Mouse (Mus musculus) hindbrain, embryonic 11.5 days (tissue): ENCODE results near the gene Dnah5. TPM values are rescaled to one million over a fixed set of nuclear protein-coding genes. Genes with fewer than 3 reads are reported as not detected.
A peak's percentile ranks its signal among the peaks of the same experiment; 100 is the strongest.
"Not testable (repeated sequence)": the region's sequence is repeated elsewhere in the genome, so short reads cannot be mapped to it uniquely, and the experiment has no call there.

Experiments
- ATAC-seq: fragments of 200-750 bp; cut with Nextera tagmentation; 2 replicates; pipeline ENCODE4 v1.8.0; 2017; ENCODE audit warnings: mild to moderate bottlenecking, moderate TSS enrichment, moderate library complexity; ENCODE audit not compliant: low FRiP score
- DNase-seq: peaks from one replicate; pipeline ENCODE4 v3.0.0-alpha.2; 2015; ENCODE audit warnings: low spot score
- H3K27ac ChIP-seq: fragments of 300-500 bp; sonication (generic); 2 replicates; pipeline ENCODE4 v1.5.1; 2014; ENCODE audit warnings: mild to moderate bottlenecking, low read depth, low read length
- H3K27me3 ChIP-seq: fragments of 300-500 bp; sonication (generic); 2 replicates; pipeline ENCODE4 v1.6.1; 2014; ENCODE audit warnings: mild to moderate bottlenecking, low read length, moderate library complexity, mixed read lengths; ENCODE audit not compliant: control insufficient read depth, insufficient read depth
- H3K36me3 ChIP-seq: fragments of 300-500 bp; sonication (generic); 2 replicates; pipeline ENCODE4 v1.6.1; 2014; ENCODE audit warnings: mild to moderate bottlenecking, low read length, moderate library complexity, mixed read lengths; ENCODE audit not compliant: control insufficient read depth, insufficient read depth
- H3K4me1 ChIP-seq: fragments of 300-500 bp; sonication (generic); replicated peaks from 2 replicates; pipeline ENCODE4 v1.6.1; 2014; ENCODE audit warnings: low read length, mixed read lengths; ENCODE audit not compliant: control insufficient read depth, insufficient read depth
- H3K4me2 ChIP-seq: fragments of 300-500 bp; sonication (generic); replicated peaks from 2 replicates; pipeline ENCODE4 v1.6.1; 2014; ENCODE audit warnings: mild to moderate bottlenecking, low read depth, low read length
- H3K4me3 ChIP-seq: fragments of 300-500 bp; sonication (generic); 2 replicates; pipeline ENCODE4 v1.5.1; 2014; ENCODE audit warnings: low read depth, low read length
- H3K9ac ChIP-seq: fragments of 300-500 bp; sonication (generic); 2 replicates; pipeline ENCODE4 v1.6.1; 2014; ENCODE audit warnings: low read depth, low read length
- H3K9me3 ChIP-seq: fragments of 300-500 bp; sonication (generic); 2 replicates; pipeline ENCODE4 v1.6.1; 2016; ENCODE audit warnings: low read length; ENCODE audit not compliant: control insufficient read depth
- WGBS: fragments of 180-500 bp; shearing (Covaris S2); extraction: QIAGEN DNeasy Blood & Tissue Kit; methylation state at CpG from one replicate; pipeline ENCODE4 v1.1.7; 2014; 5-methylcytosine and 5-hydroxymethylcytosine counted together
- polyA plus RNA-seq: library from polyadenylated mRNA; unstranded; fragments of >200 nt; fragmentation: Nextera tagmentation; extraction: Ambion mirVana; gene quantifications from 2 replicates; pipeline ENCODE4 v1.2.1, GENCODE M21; 2014

Gene Dnah5
- polyA plus RNA-seq, 1 experiment from 2014 or later = 0.49 TPM

GRCm38 (mm10) chr15:28380909-28381308 is 177.4 kb downstream of the Dnah5 start:
- 76% methylated on average over 3 of the region's 3 CpGs for WGBS
- Histone ChIP-seq H3K9ac (no peak overlapping the region), H3K27ac (no peak overlapping the region), H3K4me2 (no peak overlapping the region), H3K4me1 (no peaks in the 10 kb centered on the region), H3K36me3 (no peaks in the 10 kb centered on the region), H3K27me3 (no peaks in the 10 kb centered on the region), H3K9me3 (no peaks in the 10 kb centered on the region), H3K4me3 (no peak overlapping the region)
- ATAC-seq (0 out of 2 replicates have a peak, but pooled peaks have one; percentile 43), DNase-seq (no peak)

GRCm38 (mm10) chr15:28393723-28394122 is 190.2 kb downstream of the Dnah5 start:
- ATAC-seq, DNase-seq: not testable (repeated sequence)

GRCm38 (mm10) chr15:28395481-28395880 is 191.9 kb downstream of the Dnah5 start:
- ATAC-seq = no peak
- no peak overlapping the region for H3K4me2 ChIP-seq
- no peak overlapping the region for H3K9ac ChIP-seq
- no peaks in the 10 kb centered on the region for H3K9me3 ChIP-seq
- H3K27ac ChIP-seq = no peak overlapping the region
- H3K4me3 ChIP-seq = no peak overlapping the region
- H3K4me1 ChIP-seq = no peaks in the 10 kb centered on the region
- DNase-seq = no peak
- H3K36me3 ChIP-seq = no peaks in the 10 kb centered on the region
- H3K27me3 ChIP-seq = no peaks in the 10 kb centered on the region
- WGBS = 73% methylated on average over 4 of the region's 4 CpGs

More at GRCm38 (mm10) chr15:28393723-28394122, 190.2 kb downstream of the Dnah5 start:
- H3K36me3 ChIP-seq, H3K9me3 ChIP-seq, H3K27ac ChIP-seq, H3K4me1 ChIP-seq, H3K9ac ChIP-seq, H3K27me3 ChIP-seq, H3K4me2 ChIP-seq, H3K4me3 ChIP-seq: not testable (repeated sequence)

GRCm38 (mm10) chr15:28398472-28398871 is 194.9 kb downstream of the Dnah5 start:
- no peak overlapping the region for H3K4me2 ChIP-seq
- no peaks in the 10 kb centered on the region for H3K27me3 ChIP-seq
- 71% methylated on average over 1 of the region's 1 CpGs for WGBS

GRCm38 (mm10) chr15:28399258-28399657 is 195.7 kb downstream of the Dnah5 start:
- Histone ChIP-seq H3K27ac (no peak overlapping the region), H3K9me3 (no peaks in the 10 kb centered on the region), H3K4me1 (no peaks in the 10 kb centered on the region), H3K36me3 (no peaks in the 10 kb centered on the region), H3K4me2 (no peak overlapping the region), H3K27me3 (no peaks in the 10 kb centered on the region), H3K9ac (no peak overlapping the region), H3K4me3 (no peak overlapping the region)
- no peak for DNase-seq
- ATAC-seq = no peak
- 57% methylated on average over 8 of the region's 8 CpGs for WGBS

More at GRCm38 (mm10) chr15:28398472-28398871, 194.9 kb downstream of the Dnah5 start:
- DNase-seq (peak; percentile 9), ATAC-seq (no peak)
- no peak overlapping the region for H3K9ac ChIP-seq
- H3K27ac ChIP-seq = no peak overlapping the region
- no peaks in the 10 kb centered on the region for H3K36me3 ChIP-seq
- H3K4me3 ChIP-seq = no peak overlapping the region
- H3K9me3 ChIP-seq = no peaks in the 10 kb centered on the region
- H3K4me1 ChIP-seq = no peaks in the 10 kb centered on the region

GRCm38 (mm10) chr15:28404630-28405029 is 201.1 kb downstream of the Dnah5 start:
- H3K4me1 ChIP-seq = no peaks in the 10 kb centered on the region
- ATAC-seq (no peak), DNase-seq (no peak)
- no peaks in the 10 kb centered on the region for H3K27me3 ChIP-seq
- no peak overlapping the region for H3K4me3 ChIP-seq
- H3K9me3 ChIP-seq = no peaks in the 10 kb centered on the region
- WGBS = 83% methylated on average over 3 of the region's 3 CpGs
- H3K27ac ChIP-seq = no peak overlapping the region
- no peaks in the 10 kb centered on the region for H3K36me3 ChIP-seq
- no peak overlapping the region for H3K9ac ChIP-seq
- H3K4me2 ChIP-seq = no peak overlapping the region

GRCm38 (mm10) chr15:28405136-28405535 is 201.6 kb downstream of the Dnah5 start:
- WGBS = 73% methylated on average over 2 of the region's 2 CpGs
- no peak overlapping the region for H3K9ac ChIP-seq
- no peaks in the 10 kb centered on the region for H3K4me1 ChIP-seq
- H3K27me3 ChIP-seq = no peaks in the 10 kb centered on the region
- H3K4me3 ChIP-seq = no peak overlapping the region
- no peak for DNase-seq
- no peak overlapping the region for H3K4me2 ChIP-seq
- ATAC-seq = no peak
- no peaks in the 10 kb centered on the region for H3K36me3 ChIP-seq
- no peak overlapping the region for H3K27ac ChIP-seq
- no peaks in the 10 kb centered on the region for H3K9me3 ChIP-seq

- no peaks in the 10 kb centered on the region for H3K27me3 ChIP-seq
- H3K9me3 ChIP-seq = no peaks in the 10 kb centered on the region
- no peak overlapping the region for H3K9ac ChIP-seq
- no peak overlapping the region for H3K4me3 ChIP-seq
- H3K27ac ChIP-seq = no peak overlapping the region
- ATAC-seq (no peak), DNase-seq (no peak)
- no peaks in the 10 kb centered on the region for H3K4me1 ChIP-seq
- no peaks in the 10 kb centered on the region for H3K36me3 ChIP-seq
- 88% methylated on average over 4 of the region's 4 CpGs for WGBS
- H3K4me2 ChIP-seq = no peak overlapping the region
Measured at GRCm38 (mm10) chr15:28439702-28440101, 236.2 kb downstream of the Dnah5 start.

GRCm38 (mm10) chr15:28444494-28444893 is 240.9 kb downstream of the Dnah5 start:
- 91% methylated on average over 4 of the region's 4 CpGs for WGBS
- Histone ChIP-seq H3K9ac (no peak overlapping the region), H3K9me3 (no peaks in the 10 kb centered on the region), H3K4me3 (no peak overlapping the region), H3K27ac (no peak overlapping the region), H3K4me2 (no peak overlapping the region), H3K27me3 (no peaks in the 10 kb centered on the region), H3K4me1 (no peaks in the 10 kb centered on the region), H3K36me3 (no peaks in the 10 kb centered on the region)
- DNase-seq (no peak), ATAC-seq (no peak)
